Mouse (Mus musculus) embryonic stem cell, embryonic (primary cell): ENCODE data around the gene 9230102O04Rik.

Source experiments
- CTCF ChIA-PET, 4 experiments: fragments of 300-600 bp in 2 of 4; fragments of 350-600 bp in 2 of 4; sonication (Branson Sonifier 250); formaldehyde crosslinking; loops; one replicate each; lab custom pipeline; 2022; ENCODE audit warnings: inconsistent platforms in 2 of 4; lab: Charles Lee
- POLR2A ChIA-PET, 4 experiments: fragments of 300-600 bp in 2 of 4; fragments of 350-600 bp in 2 of 4; sonication (Branson Sonifier 250); formaldehyde crosslinking; loops; one replicate each; lab custom pipeline; 2022; ENCODE audit warnings: antibody characterized with exemption in 4 of 4, inconsistent platforms in 1 of 4; lab: Charles Lee

Gene 9230102O04Rik

DNA sequence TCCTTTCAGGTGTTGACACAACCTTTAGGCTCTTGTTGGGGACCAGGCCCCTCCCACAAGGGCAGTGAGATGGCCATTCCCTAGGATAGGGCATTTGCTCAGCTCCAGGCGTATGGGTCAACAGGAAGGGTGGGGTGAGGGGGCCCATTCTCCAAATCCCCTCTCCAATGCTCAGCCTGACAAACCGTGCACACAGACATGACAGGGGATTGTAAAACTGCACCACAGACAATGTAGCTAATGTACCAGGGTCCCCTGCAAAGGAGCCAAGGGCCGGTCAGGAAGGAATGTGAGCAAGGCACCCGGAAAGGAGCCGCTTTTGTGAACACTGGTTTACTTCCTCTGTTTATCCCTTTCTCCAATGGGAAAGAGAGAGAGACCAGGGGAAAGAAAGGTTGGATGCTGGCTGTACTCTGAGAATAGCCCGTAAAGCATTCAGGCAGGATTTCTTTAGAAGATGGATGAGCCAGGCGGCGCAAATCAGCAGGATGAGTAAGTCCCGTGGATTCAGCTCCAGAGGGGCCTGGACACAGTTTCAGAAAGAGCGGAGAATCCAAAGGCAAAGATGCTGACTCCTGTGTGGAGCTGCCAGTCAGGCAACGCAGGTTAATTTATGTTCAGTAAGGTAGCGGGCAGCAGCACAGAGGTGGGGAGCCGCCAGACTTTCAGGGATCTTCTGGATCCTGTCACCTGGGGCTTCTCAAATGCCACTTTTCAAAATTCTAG is 36.3 kb downstream of the 9230102O04Rik start:
- CTCF ChIA-PET: no interaction called here
- POLR2A ChIA-PET: interaction anchor here in 2 of 4 experiments (0.6 to 1.0 kb wide), 3 partner anchors 21 to 215 kb away, joined by 3 read pairs; no protein-coding TSS in a partner anchor

DNA sequence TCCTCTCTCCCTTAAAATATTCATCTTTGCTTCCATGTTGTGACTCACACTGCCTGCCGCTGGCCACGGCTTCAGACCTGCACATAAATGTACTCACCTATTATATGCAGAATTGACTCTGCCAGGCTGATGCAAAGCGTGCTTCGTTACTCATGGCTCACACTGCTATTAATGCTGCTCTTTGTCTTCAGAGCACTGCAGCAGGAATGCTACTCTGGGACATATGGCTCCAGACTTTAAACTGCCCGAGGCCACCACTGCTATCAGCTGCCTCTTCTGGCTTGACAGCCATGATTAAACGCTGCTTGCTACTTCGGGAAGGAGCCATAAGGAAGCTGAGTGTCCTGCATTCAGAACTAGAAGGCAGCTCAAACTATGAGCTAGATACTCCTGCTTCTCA is 54.1 kb downstream of the 9230102O04Rik start:
- CTCF ChIA-PET: no interaction called here
- POLR2A ChIA-PET: interaction anchor here in 2 of 4 experiments (0.9 kb wide), 2 partner anchors 18 to 151 kb away, joined by 3 read pairs; no protein-coding TSS in a partner anchor

DNA sequence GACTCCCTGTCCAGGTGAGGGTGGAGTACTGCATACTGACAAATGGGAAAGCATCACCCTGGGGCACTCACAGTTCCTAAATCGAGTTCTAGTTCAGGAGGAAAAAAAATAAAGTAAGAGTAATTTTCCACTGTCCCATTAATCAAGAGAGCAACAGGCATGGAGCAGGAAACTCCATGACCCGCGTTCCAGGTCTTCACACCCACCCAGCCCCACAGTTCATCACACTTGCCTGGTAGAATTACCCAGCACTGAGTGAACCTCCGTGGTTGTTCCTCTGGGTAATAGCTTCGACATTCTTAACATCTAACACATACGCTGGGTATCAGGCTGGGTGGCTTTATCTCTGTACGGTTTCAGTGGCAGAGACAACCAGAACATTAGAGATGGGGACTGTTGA is 55.6 kb downstream of the 9230102O04Rik start:
- ChIA-PET CTCF (interaction anchor here in 1 of 4 experiments (0.6 kb wide), 1 partner anchor 29 kb away, joined by 4 read pairs; no protein-coding TSS in a partner anchor), POLR2A (interaction anchor here in 1 of 4 experiments (0.6 kb wide), 1 partner anchor 114 kb away, joined by 3 read pairs; no protein-coding TSS in a partner anchor)
